Mouse (Mus musculus) megakaryocyte, embryonic 14.5 days (primary cell): ENCODE measurements around the gene Mchr1. TPM values are rescaled to one million over a fixed set of nuclear protein-coding genes. Genes with fewer than 3 reads are reported as not detected.

Experiments used
- H3K27me3 ChIP-seq: replicated peaks from 2 replicates; pipeline ENCODE3; 2012; ENCODE audit warnings: inconsistent platforms
- H3K36me3 ChIP-seq: replicated peaks from 2 replicates; pipeline ENCODE3; 2012; ENCODE audit warnings: low read length, inconsistent platforms, mixed read lengths
- H3K4me1 ChIP-seq: 2 replicates; pipeline ENCODE4 v1.6.1; 2012; ENCODE audit warnings: inconsistent platforms
- H3K4me3 ChIP-seq: replicated peaks from 2 replicates; pipeline ENCODE3; 2012; ENCODE audit warnings: moderate library complexity, mild to moderate bottlenecking, inconsistent platforms
- H3K9me3 ChIP-seq: 2 replicates; pipeline ENCODE4 v1.6.1; 2012; ENCODE audit warnings: inconsistent platforms
- FLI1 ChIP-seq: IDR thresholded peaks from 2 replicates; pipeline ENCODE4 v1.6.1; 2012; ENCODE audit warnings: low read length, inconsistent platforms, mixed read lengths
- GATA1 ChIP-seq: IDR thresholded peaks from 3 replicates; pipeline ENCODE4 v1.6.1; 2012; ENCODE audit warnings: mixed read lengths, low read length, inconsistent platforms, borderline replicate concordance
- polyA plus RNA-seq: library from polyadenylated mRNA; stranded (reverse); fragments of >175 nt; gene quantifications from 2 replicates; pipeline ENCODE4 v1.2.3, GENCODE M21; 2012; ENCODE audit warnings: low replicate concordance; ENCODE audit not compliant: insufficient read depth

Mchr1 gene
- polyA plus RNA-seq, 1 experiment, result not detected

- Histone ChIP-seq H3K4me3 (no peak overlapping the region), H3K9me3 (peaks cover 22% of the 10 kb centered on the region), H3K27me3 (peaks cover 50% of the 10 kb centered on the region), H3K36me3 (no peaks in the 10 kb centered on the region), H3K4me1 (peaks cover 11% of the 10 kb centered on the region)
- TF ChIP-seq FLI1 (no peak), GATA1 (no peak)
Observed at GRCm38 (mm10) chr15:81246890-81247289, 11.6 kb downstream of the Mchr1 start.

DNA sequence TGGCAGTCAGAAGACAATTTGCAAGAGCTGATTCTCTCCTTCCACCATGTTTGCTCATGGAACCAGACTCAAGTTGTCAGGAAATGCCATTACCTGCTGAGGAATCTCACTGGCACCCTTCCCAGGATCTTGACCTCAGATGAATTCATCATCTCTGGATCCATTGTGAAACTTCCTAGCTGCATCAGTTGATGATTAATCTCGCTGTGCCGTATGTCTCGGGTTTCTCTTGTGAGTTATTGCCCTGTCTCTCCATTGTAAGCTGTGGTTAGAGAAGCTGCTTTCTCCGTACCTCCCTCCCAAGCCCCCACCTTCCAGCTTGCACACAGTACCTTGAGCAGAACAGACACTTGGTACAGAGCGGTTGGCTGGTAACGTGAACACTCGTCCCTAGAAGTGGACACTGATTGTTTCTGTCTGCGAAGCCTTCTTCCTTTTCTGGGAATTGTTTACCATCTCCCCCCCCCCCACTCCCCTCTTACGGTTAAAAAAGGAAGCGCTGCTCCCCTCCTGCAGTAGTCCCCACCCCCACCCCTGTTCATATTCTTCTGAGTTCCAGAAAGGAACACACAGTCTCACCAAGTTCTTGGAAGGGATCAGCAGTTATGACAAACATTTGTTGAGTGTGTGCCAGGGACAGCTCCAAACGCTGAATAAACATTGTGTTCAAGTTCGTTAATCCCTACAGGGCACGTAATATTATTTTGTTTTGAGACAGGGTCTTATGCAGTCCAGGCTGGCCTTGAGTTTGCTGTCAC, 12.5 kb downstream of the Mchr1 start:
- no peak for TF ChIP-seq FLI1
- TF ChIP-seq GATA1, result no peak
- Histone ChIP-seq H3K9me3 (peaks cover 22% of the 10 kb centered on the region), H3K4me3 (peak overlapping the region; percentile 50)

DNA sequence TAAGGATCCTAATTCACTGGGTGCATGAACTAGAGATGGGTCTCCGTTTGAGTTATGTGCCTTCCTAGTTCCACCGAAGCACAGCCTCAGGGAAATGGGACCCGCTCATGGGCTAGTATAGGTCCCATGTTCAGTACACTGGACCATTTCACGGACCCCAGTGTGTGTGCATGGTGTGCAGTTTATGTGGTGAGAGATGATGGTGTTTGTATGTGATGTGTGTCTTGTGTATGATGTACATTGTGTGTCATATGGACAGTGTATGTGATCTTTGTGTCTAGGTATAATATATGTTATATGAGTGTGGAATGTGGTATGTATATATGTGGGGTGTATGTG, 13.0 kb downstream of the Mchr1 start:
- TF ChIP-seq GATA1 (no peak), FLI1 (no peak)

More for the DNA sequence above, 12.5 kb downstream of the Mchr1 start:
- Histone ChIP-seq H3K4me1 (peaks cover 11% of the 10 kb centered on the region), H3K27me3 (peaks cover 47% of the 10 kb centered on the region), H3K36me3 (no peaks in the 10 kb centered on the region)

GRCm38 (mm10) chr15:81248951-81249579, 13.8 kb downstream of the Mchr1 start:
- TF ChIP-seq GATA1 (no peak), FLI1 (no peak)
- Histone ChIP-seq H3K4me3 (no peak overlapping the region), H3K36me3 (no peaks in the 10 kb centered on the region), H3K27me3 (peaks cover 52% of the 10 kb centered on the region), H3K4me1 (peaks cover 11% of the 10 kb centered on the region), H3K9me3 (peaks cover 20% of the 10 kb centered on the region)

More for the DNA sequence above, 13.0 kb downstream of the Mchr1 start:
- H3K4me1 ChIP-seq, result peaks cover 11% of the 10 kb centered on the region
- peaks cover 47% of the 10 kb centered on the region for H3K27me3 ChIP-seq
- peaks cover 22% of the 10 kb centered on the region for H3K9me3 ChIP-seq
- no peak overlapping the region for H3K4me3 ChIP-seq
- H3K36me3 ChIP-seq, result no peaks in the 10 kb centered on the region

DNA sequence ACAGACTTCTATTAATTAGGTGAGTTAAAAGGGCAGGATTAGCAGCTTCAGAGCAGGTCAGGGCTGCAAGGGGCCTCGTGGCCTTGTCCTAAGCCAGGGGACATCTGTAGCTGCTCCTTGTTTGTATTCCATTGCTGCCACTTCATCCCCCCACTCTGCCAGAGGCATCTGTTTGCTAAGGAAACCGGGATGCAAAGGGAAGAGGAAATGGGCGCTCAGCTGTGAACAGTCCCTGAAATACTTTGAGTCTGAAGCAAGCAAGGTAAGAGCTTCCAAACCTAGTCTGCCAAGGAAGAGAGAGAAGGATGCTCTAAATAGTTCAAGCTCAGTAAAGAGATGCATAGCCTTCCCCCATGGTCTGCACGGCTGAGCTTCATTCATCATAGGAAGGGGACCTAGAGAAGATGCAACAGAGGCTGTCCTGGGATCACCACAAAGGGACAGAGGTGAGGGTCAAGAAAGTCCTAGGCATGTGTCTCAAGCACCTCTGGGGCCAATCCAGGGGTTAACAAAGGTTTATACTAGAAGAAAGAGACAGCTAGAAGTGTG, 17.4 kb downstream of the Mchr1 start:
- no peaks in the 10 kb centered on the region for H3K36me3 ChIP-seq
- no peak for TF ChIP-seq GATA1
- H3K27me3 ChIP-seq, result peaks cover 47% of the 10 kb centered on the region
- H3K9me3 ChIP-seq, result 0 out of 2 replicates have a peak, but pooled peaks cover 3% of the 10 kb centered on the region
- H3K4me1 ChIP-seq, result peaks cover 7% of the 10 kb centered on the region
- no peak overlapping the region for H3K4me3 ChIP-seq

DNA sequence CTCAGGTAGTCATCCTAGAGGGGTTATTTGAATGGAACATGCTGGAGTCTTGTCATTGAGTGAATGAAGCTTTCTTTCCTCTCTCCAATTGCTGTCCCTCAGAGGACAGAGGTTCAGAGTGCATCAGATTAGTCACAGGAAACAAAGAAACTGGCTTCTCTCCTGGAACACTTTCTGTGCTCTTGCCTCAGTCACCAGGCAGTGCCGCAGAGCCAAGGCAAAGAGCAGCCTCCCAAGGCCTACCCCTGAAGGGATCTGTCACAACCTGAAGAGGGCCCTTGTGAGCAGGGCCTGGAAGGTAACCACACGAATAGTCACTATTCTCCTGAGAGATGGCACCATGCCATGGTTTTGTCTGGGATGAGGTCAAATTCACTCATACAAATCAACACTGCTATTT, 18.3 kb downstream of the Mchr1 start:
- Histone ChIP-seq H3K4me3 (no peak overlapping the region), H3K4me1 (peaks cover 8% of the 10 kb centered on the region), H3K36me3 (no peaks in the 10 kb centered on the region), H3K9me3 (0 out of 2 replicates have a peak, but pooled peaks cover 3% of the 10 kb centered on the region), H3K27me3 (peaks cover 47% of the 10 kb centered on the region)
- TF ChIP-seq FLI1 (no peak), GATA1 (no peak)

DNA sequence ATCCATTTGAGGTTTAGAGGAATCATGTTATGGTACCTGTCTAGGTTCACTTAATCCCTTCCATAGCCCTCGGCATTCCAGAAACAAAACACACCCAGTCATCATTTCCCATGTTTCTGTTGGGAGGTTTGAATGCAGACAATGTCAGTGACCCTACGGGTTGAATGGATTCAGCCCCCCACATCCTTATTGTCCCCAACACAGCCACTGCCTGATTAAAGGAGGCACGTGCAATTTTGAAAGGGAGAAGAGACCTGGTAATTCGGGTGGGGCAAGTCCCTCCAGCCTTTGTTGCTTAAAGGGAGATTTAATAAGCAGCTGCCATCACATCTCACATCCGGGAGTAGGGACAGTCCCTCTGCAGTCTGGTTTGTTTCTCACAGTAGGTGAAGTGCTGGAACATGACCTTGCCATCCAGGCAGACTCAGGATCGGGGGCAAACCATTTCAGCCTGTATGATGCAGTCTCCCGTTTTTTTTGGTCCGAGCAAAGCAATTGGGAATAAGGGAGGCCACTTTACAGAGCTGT, 18.9 kb downstream of the Mchr1 start:
- Histone ChIP-seq H3K4me1 (peaks cover 10% of the 10 kb centered on the region), H3K27me3 (peaks cover 43% of the 10 kb centered on the region), H3K36me3 (no peaks in the 10 kb centered on the region), H3K9me3 (0 out of 2 replicates have a peak, but pooled peaks cover 3% of the 10 kb centered on the region), H3K4me3 (no peak overlapping the region)
- no peak for TF ChIP-seq FLI1
- no peak for TF ChIP-seq GATA1

- peaks cover 10% of the 10 kb centered on the region for H3K4me1 ChIP-seq
- H3K4me3 ChIP-seq, result no peak overlapping the region
- H3K27me3 ChIP-seq, result peaks cover 34% of the 10 kb centered on the region
- no peaks in the 10 kb centered on the region for H3K36me3 ChIP-seq
- TF ChIP-seq GATA1, result no peak
- no peak for TF ChIP-seq FLI1
- H3K9me3 ChIP-seq, result 0 out of 2 replicates have a peak, but pooled peaks cover 3% of the 10 kb centered on the region
Observed at GRCm38 (mm10) chr15:81255063-81255462, 19.8 kb downstream of the Mchr1 start.

GRCm38 (mm10) chr15:81258296-81258695, 23.0 kb downstream of the Mchr1 start:
- no peaks in the 10 kb centered on the region for H3K36me3 ChIP-seq
- H3K4me1 ChIP-seq, result peaks cover 10% of the 10 kb centered on the region
- H3K27me3 ChIP-seq, result peaks cover 29% of the 10 kb centered on the region
- no peak overlapping the region for H3K4me3 ChIP-seq
- TF ChIP-seq FLI1 (no peak), GATA1 (no peak)
- no peaks in the 10 kb centered on the region for H3K9me3 ChIP-seq

DNA sequence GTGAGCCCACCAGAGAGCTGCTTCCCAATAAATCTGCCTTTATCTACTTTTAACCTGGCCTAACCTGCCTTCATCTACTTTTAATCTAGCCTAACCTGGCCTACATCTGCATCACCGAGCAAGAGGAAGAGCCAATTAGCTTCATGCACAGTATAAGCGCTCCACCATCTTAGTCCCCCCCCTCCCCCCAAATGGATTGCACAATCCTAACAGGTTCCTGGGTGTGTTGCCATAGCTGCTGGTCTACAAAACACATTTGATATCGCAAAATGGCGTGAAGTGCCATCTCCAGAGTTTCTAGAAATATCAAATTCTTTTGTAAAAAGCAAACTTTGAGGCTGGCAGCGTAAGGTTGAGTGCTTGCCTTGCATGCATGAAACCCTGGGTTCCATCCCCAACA, 24.0 kb downstream of the Mchr1 start:
- TF ChIP-seq GATA1 (no peak), FLI1 (no peak)
- Histone ChIP-seq H3K4me1 (peaks cover 11% of the 10 kb centered on the region), H3K4me3 (no peak overlapping the region), H3K9me3 (no peaks in the 10 kb centered on the region), H3K27me3 (peaks cover 23% of the 10 kb centered on the region), H3K36me3 (no peaks in the 10 kb centered on the region)
